Mouse (Mus musculus) heart, postnatal 36 days (tissue): ENCODE results near the gene Cdk5rap2. TPM values are rescaled to one million over a fixed set of nuclear protein-coding genes. Genes with fewer than 3 reads are reported as not detected.

Experiments used
- DNase-seq, 2 experiments: peaks; one replicate each; pipeline ENCODE4 v3.0.0; 2021 to 2022
- intact Hi-C: fragments of 180-260 bp; cut with DNase I; formaldehyde crosslinking; loops from one replicate; pipeline ENCODE4 v1.15.1; 2025
- total RNA-seq, 2 experiments: library from RNA; stranded (reverse); gene quantifications; 2 replicates each; pipeline ENCODE4 v1.2.3; 2021

Gene Cdk5rap2
- total RNA-seq, result 1 to 10 TPM; 4.4 to 4.8 TPM

- DNase-seq, result peak; percentile 93 to 94
- intact Hi-C loops, result loop anchor here (2.0 kb wide), 1 partner anchor 125 kb away; the partner anchor contains the start of gene Megf9
Measured at GRCm38 (mm10) chr4:70409994-70410721, at the start of gene Cdk5rap2. TSS of gene Cdk5rap2 (minus strand) at chr4:70410443.

DNA sequence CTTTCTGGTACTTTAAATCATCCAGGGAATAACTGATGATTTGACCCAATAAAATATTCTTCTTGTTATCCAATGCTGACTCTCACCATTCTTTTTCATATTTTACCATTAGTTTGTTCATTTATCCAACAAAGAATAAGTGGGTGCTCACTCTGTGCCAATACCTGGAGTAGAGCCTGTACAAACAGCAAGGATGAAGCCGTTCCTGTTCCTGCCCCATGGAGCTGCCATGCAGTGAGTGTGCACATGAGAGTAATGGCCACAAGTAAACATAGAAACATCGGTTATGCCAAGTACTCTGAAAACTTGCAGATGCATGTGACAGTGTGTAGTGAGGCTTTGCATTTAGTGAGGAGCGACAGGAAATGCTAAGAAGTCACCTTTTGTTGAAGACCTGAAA lies 41.9 kb upstream of the Cdk5rap2 start:
- DNase-seq, result no peak
- intact Hi-C loops, result no loop called here

- peak; percentile 19 to 28 for DNase-seq
- intact Hi-C loops, result loop anchor here (1.0 kb wide), 2 partner anchors 128 to 150 kb away; no protein-coding TSS in a partner anchor
Measured at GRCm38 (mm10) chr4:70451750-70452149, 41.5 kb upstream of the Cdk5rap2 start.

GRCm38 (mm10) chr4:70449668-70450067 lies 39.4 kb upstream of the Cdk5rap2 start:
- no peak for DNase-seq
- intact Hi-C loops, result no loop called here

- no peak for DNase-seq
- intact Hi-C loops, result no loop called here
Measured at GRCm38 (mm10) chr4:70446774-70447173, 36.5 kb upstream of the Cdk5rap2 start.

DNA sequence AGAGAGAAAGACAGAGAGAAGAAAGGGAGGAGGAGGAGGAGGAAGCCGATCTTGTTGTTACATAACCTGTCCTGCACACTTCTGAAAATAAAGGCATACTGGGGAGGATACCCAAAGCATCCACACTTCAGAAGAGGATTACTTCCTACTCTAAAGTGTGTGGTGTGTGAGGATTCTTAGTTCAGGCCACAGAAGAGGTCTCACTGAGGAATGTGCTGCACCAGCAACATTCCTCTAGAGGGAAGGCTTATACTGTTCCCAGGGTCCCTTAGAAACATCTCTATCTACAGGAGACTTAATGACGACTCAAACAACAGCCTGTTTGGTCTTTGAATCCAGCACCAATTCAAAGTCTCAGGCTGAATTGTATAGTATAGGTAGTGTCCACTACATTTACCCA lies 10.0 kb upstream of the Cdk5rap2 start:
- DNase-seq, result no peak
- intact Hi-C loops, result no loop called here

- DNase-seq, result no peak
- intact Hi-C loops, result no loop called here
Measured at GRCm38 (mm10) chr4:70412126-70412525, 1.9 kb upstream of the Cdk5rap2 start.

DNA sequence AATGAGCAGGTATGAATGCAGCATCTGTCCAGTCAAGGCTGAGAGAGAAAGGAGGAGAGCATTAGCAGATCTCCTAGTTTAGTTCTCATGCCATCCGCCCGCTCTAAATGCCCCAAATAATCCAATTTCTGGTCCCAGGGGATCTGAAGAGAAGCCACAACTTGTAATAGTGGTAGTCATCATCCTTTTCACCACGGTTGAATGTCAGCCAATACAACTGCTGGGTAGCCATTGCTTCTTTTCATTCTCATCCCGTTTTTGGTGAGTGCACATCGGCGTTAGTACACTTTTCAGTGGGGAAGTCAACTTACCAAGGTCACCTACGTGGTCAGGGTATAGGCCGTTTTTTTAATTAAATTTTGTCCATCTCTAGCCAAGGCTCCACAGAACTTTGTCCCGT lies 787 bp downstream of the Cdk5rap2 start:
- no peak for DNase-seq
- intact Hi-C loops, result no loop called here

GRCm38 (mm10) chr4:70402109-70402819 lies 8.0 kb downstream of the Cdk5rap2 start:
- intact Hi-C loops, result no loop called here
- DNase-seq, result peak; percentile 24 to 28

DNA sequence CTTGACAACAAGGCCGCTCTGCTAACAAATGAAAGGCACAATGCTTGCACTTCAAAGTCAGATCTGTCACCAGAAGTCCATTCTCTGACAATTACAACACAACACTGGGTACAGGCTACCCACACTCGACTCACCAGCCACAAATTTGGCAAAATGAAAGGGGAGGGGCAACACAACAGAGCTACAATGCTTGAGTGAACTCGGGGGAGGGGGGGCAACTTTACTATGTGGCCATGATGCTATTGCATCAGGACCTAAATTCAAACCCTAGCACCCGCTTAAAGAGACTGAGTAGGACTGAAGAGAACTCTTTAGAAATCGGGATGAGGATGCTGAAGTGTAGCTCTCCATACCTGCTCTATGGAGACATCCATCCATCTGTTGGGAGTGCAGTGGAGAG lies 10.8 kb downstream of the Cdk5rap2 start:
- no peak for DNase-seq
- intact Hi-C loops, result no loop called here

GRCm38 (mm10) chr4:70399074-70399473 lies 11.2 kb downstream of the Cdk5rap2 start:
- intact Hi-C loops, result no loop called here
- no peak for DNase-seq

GRCm38 (mm10) chr4:70398088-70398487 lies 12.2 kb downstream of the Cdk5rap2 start:
- intact Hi-C loops, result no loop called here
- no peak for DNase-seq

DNA sequence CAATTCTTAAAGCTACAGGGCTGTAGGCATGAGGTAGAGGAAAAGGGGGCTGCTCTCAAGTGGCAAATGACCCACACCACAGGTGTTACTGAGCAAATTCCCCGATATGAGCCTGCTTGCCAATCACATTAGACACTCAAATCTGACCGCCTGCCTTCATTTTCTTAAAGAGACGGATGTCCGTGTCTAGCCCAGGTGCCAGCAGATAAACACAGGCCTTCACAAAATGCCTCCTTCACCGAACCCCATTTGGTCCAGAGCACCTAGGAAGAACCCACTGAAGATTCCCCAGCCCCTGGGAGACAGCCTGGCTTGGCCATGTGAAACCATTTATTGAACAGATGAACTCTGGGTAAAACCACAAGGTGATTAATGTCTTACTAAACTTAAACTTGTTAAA lies 13.5 kb downstream of the Cdk5rap2 start:
- no peak for DNase-seq
- intact Hi-C loops, result no loop called here

- intact Hi-C loops, result no loop called here
- no peak for DNase-seq
Measured at GRCm38 (mm10) chr4:70394736-70395135, 15.5 kb downstream of the Cdk5rap2 start.

GRCm38 (mm10) chr4:70391760-70392372 lies 18.4 kb downstream of the Cdk5rap2 start:
- intact Hi-C loops, result no loop called here
- peak; percentile 6 to 24 for DNase-seq

- intact Hi-C loops, result no loop called here
- DNase-seq, result no peak
Measured at GRCm38 (mm10) chr4:70391073-70391472, 19.2 kb downstream of the Cdk5rap2 start.

GRCm38 (mm10) chr4:70386206-70386605 lies 24.0 kb downstream of the Cdk5rap2 start:
- no peak for DNase-seq
- intact Hi-C loops, result no loop called here

- no peak for DNase-seq
- intact Hi-C loops, result no loop called here
Measured at GRCm38 (mm10) chr4:70377359-70377758, 32.9 kb downstream of the Cdk5rap2 start.

DNA sequence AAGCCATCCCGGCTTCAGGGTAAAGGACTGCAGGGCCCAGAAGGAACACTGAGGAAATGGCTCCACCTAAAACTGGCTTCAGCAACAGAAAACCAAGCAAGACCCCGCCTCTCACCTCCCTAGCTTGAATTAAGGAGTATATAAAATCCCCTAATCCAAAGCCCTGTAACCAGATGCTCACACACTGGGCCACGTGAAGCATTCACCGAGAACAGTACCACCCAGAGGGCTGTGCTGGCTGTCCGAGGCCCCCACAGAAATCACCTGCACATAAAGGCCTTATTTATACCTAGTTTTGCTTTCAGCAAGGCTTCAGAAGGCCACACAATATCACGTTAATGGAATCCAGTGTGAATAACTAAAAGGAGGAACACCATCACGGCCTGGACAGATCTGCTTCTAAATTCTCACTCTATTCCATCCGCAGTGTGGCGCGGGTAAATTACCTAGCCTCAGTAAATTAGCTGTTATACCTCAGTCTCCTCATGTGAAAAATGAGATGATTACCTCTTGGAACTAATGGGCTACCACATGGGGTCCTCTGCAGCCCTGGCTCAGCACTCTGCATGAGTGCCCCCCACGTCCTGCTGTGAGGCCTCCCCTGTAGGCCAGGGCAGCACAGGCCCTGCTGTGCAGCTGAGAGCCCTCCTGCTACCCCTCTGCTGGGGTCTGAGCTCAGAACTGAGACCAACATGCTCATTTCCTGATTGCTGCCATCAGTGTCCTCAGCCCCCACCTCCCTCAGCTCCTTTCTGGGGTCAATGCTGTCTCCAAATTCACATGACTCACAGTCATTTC lies 45.0 kb downstream of the Cdk5rap2 start:
- intact Hi-C loops, result no loop called here
- DNase-seq, result no peak

GRCm38 (mm10) chr4:70361366-70361765 lies 48.9 kb downstream of the Cdk5rap2 start:
- no peak for DNase-seq
- intact Hi-C loops, result no loop called here
